Mouse (Mus musculus): ENCODE data around the gene Plekho2.
A peak's percentile ranks its signal among the peaks of the same experiment; 100 is the strongest.

Plekho2 gene

GRCm38 (mm10) chr9:65586406-65587269 is 6.8 kb upstream of the Plekho2 start, which contains the start of gene Pif1:
Gene Pif1 (plus strand): TSS chr9:65587160.
- DNase-seq (ENCODE audit: low spot score): peak; percentile 97

- DNase-seq (ENCODE audit: low spot score): peak; percentile 47
Measured at GRCm38 (mm10) chr9:65583045-65583444, 3.2 kb upstream of the Plekho2 start.

GRCm38 (mm10) chr9:65580401-65581256 is 789 bp upstream of the Plekho2 start:
- DNase-seq (ENCODE audit: low spot score): peak; percentile 96

GRCm38 (mm10) chr9:65578801-65579249 is 1.0 kb downstream of the Plekho2 start:
- no peak for DNase-seq (ENCODE audit: low spot score)

- DNase-seq (ENCODE audit: low spot score): no peak
Measured at GRCm38 (mm10) chr9:65577511-65578196, 2.2 kb downstream of the Plekho2 start.

GRCm38 (mm10) chr9:65576861-65577510 is 2.9 kb downstream of the Plekho2 start:
- DNase-seq (ENCODE audit: low spot score): no peak

GRCm38 (mm10) chr9:65575393-65576196 is 4.2 kb downstream of the Plekho2 start:
- DNase-seq (ENCODE audit: low spot score): no peak

GRCm38 (mm10) chr9:65574513-65575392 is 5.1 kb downstream of the Plekho2 start:
- no peak for DNase-seq (ENCODE audit: low spot score)

- no peak for DNase-seq (ENCODE audit: low spot score)
Measured at GRCm38 (mm10) chr9:65572837-65573236, 7.0 kb downstream of the Plekho2 start.

- no peak for DNase-seq (ENCODE audit: low spot score)
Measured at GRCm38 (mm10) chr9:65569491-65569971, 10.3 kb downstream of the Plekho2 start.

GRCm38 (mm10) chr9:65568787-65569186 is 11.1 kb downstream of the Plekho2 start:
- no peak for DNase-seq (ENCODE audit: low spot score)

GRCm38 (mm10) chr9:65564698-65565097 is 15.1 kb downstream of the Plekho2 start:
- no peak for DNase-seq (ENCODE audit: low spot score)

- DNase-seq (ENCODE audit: low spot score): no peak
Measured at GRCm38 (mm10) chr9:65563073-65563472, 16.8 kb downstream of the Plekho2 start.

GRCm38 (mm10) chr9:65562081-65562506 is 17.7 kb downstream of the Plekho2 start:
- peak; percentile 61 for DNase-seq (ENCODE audit: low spot score)

- no peak for DNase-seq (ENCODE audit: low spot score)
Measured at GRCm38 (mm10) chr9:65561016-65561415, 18.8 kb downstream of the Plekho2 start.

GRCm38 (mm10) chr9:65558806-65559205 is 21.0 kb downstream of the Plekho2 start:
- no peak for DNase-seq (ENCODE audit: low spot score)

GRCm38 (mm10) chr9:65556979-65557378 is 22.9 kb downstream of the Plekho2 start:
- DNase-seq (ENCODE audit: low spot score): no peak

- no peak for DNase-seq (ENCODE audit: low spot score)
Measured at GRCm38 (mm10) chr9:65556349-65556748, 23.5 kb downstream of the Plekho2 start.

GRCm38 (mm10) chr9:65555621-65556020 is 24.2 kb downstream of the Plekho2 start:
- DNase-seq (ENCODE audit: low spot score): no peak
